Mouse (Mus musculus) embryonic facial prominence, embryonic 13.5 days (tissue): ENCODE results near the gene Gemin4. TPM values are rescaled to one million over a fixed set of nuclear protein-coding genes. Genes with fewer than 3 reads are reported as not detected.

ENCODE experiments used
- ATAC-seq: fragments of 200-750 bp; cut with Nextera tagmentation; 2 replicates; pipeline ENCODE4 v1.8.0; 2017; ENCODE audit warnings: low read depth; ENCODE audit not compliant: insufficient number of reproducible peaks, insufficient read depth, low FRiP score, low TSS enrichment
- H3K27ac ChIP-seq: fragments of 300-500 bp; sonication (generic); 2 replicates; pipeline ENCODE4 v1.5.1; 2015; ENCODE audit warnings: moderate library complexity, mild to moderate bottlenecking, inconsistent platforms
- H3K27me3 ChIP-seq: fragments of 300-500 bp; sonication (generic); 2 replicates; pipeline ENCODE4 v1.6.1; 2015; ENCODE audit warnings: mild to moderate bottlenecking, inconsistent platforms
- H3K36me3 ChIP-seq: fragments of 300-500 bp; sonication (generic); 2 replicates; pipeline ENCODE4 v1.6.1; 2015; ENCODE audit warnings: mild to moderate bottlenecking, inconsistent platforms
- H3K4me1 ChIP-seq: fragments of 300-500 bp; sonication (generic); 2 replicates; pipeline ENCODE4 v1.6.1; 2015; ENCODE audit warnings: inconsistent platforms
- H3K4me2 ChIP-seq: fragments of 300-500 bp; sonication (generic); 2 replicates; pipeline ENCODE4 v1.6.1; 2015; ENCODE audit warnings: moderate library complexity, mild to moderate bottlenecking, inconsistent platforms
- H3K4me3 ChIP-seq: fragments of 300-500 bp; sonication (generic); 2 replicates; pipeline ENCODE4 v1.5.1; 2015; ENCODE audit warnings: mild to moderate bottlenecking, inconsistent platforms
- H3K9ac ChIP-seq: fragments of 300-500 bp; sonication (generic); 2 replicates; pipeline ENCODE4 v1.6.1; 2015; ENCODE audit warnings: mild to moderate bottlenecking, inconsistent platforms
- H3K9me3 ChIP-seq: fragments of 300-500 bp; sonication (generic); 2 replicates; pipeline ENCODE4 v1.6.1; 2016; ENCODE audit warnings: inconsistent platforms
- WGBS: fragments of 180-500 bp; shearing (Covaris S2); methylation state at CpG from one replicate; pipeline ENCODE4 v1.1.7; 2015; ENCODE audit warnings: mixed read lengths; 5-methylcytosine and 5-hydroxymethylcytosine counted together
- polyA plus RNA-seq: library from polyadenylated mRNA; unstranded; fragments of >200 nt; fragmentation: Nextera tagmentation; extraction: Ambion mirVana; gene quantifications from 2 replicates; pipeline ENCODE4 v1.2.1, GENCODE M21; 2015

The Gemin4 gene
- polyA plus RNA-seq = 27.3 and 33.8 TPM in 2 replicates

DNA sequence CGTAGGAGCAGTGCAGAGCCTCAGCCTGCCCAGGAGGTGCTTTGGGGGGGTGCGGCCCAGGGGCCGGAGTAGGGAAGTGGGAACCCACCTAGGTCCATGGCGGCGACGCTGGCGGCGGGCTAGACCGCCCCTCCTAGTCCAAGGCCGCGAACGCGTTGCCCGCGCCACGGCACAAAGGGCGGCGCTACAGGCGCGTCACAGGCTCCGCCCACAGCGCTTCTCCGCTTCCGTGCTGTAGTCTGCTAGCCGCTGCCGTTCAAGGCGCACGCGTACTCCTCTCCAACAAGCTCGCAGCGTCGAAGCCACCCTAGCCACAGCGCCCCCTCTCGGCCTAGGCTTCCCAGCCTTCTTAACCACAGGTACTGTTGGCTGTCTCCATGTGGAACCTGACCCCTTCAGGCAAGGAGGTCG, at the start of gene Gemin4, which contains the start of gene Dbil5:
TSS of gene Gemin4 (minus strand) at position 275 of the 411 bp plus-strand sequence.
TSS of gene Dbil5 (plus strand) at position 219 of the 411 bp plus-strand sequence.
- Histone ChIP-seq H3K9me3 (no peaks in the 10 kb centered on the region), H3K27me3 (no peaks in the 10 kb centered on the region), H3K36me3 (peaks cover 44% of the 10 kb centered on the region), H3K4me1 (peaks cover 11% of the 10 kb centered on the region), H3K27ac (peak within 1 kb of the TSS; percentile 97), H3K4me3 (peak within 1 kb of the TSS; percentile 84), H3K4me2 (peak within 1 kb of the TSS; percentile 73), H3K9ac (peak within 1 kb of the TSS; percentile 94)
- peak; percentile 95 for ATAC-seq
- 0% methylated on average over 35 of the region's 35 CpGs for WGBS

GRCm38 (mm10) chr11:76262611-76263351, 45.3 kb upstream of the Gemin4 start:
- H3K4me3 ChIP-seq = no peak overlapping the region
- H3K9ac ChIP-seq = peak overlapping the region; percentile 36; the same call in 1 of the 2 replicates
- peaks cover 71% of the 10 kb centered on the region for H3K36me3 ChIP-seq
- peaks cover 29% of the 10 kb centered on the region for H3K4me1 ChIP-seq
- 12% methylated on average over 19 of the region's 19 CpGs for WGBS
- H3K27ac ChIP-seq = no peak overlapping the region; the same call in 1 of the 2 replicates
- H3K4me2 ChIP-seq = no peak overlapping the region
- no peaks in the 10 kb centered on the region for H3K27me3 ChIP-seq
- ATAC-seq = no peak
- no peaks in the 10 kb centered on the region for H3K9me3 ChIP-seq

- no peak for ATAC-seq
- peaks cover 31% of the 10 kb centered on the region for H3K4me1 ChIP-seq
Measured at GRCm38 (mm10) chr11:76261224-76261623, 43.8 kb upstream of the Gemin4 start.

DNA sequence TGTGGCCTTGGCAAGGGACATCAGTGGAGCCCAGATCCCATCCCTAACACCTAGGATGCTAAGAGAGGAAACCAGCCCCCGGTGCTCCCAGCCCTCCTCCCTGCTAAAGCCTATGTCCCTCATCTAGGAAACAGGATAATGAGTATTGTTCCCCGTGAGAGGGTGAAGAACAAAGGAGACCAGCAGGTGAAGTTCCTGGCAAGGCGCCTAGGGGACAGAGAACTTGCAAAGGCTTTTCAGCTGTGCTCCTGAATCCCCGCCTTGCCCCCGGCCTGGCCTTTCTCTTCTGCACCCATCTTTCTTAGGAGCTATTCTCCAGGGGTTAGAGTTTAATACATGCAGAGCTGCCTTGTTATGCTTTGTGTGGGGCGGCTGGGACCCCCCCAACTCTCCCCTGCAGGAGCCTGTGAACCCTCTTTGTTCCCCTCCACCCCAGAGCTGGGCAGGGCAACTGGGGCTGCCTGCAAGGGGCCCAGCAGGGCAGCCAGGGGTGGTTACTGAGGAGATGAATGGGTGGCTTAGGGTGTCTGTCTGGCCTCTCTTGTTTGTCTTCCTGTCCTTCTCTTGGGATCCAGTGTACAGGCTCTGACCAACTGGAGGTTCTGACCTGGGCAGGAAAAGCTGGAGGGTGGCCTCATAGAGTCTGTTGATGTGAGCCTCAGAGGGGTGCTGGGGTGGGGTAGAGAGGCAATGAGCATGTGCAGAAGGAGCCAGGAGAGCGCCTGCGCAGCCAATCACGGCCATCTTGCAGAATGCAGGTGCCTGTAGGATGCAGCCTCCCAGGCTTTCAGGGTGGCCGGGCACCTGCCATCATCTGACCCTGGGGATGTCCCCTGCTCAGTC, 43.0 kb upstream of the Gemin4 start:
- no peak overlapping the region for H3K4me2 ChIP-seq
- peak overlapping the region; percentile 36; the same call in 1 of the 2 replicates for H3K9ac ChIP-seq
- H3K9me3 ChIP-seq = no peaks in the 10 kb centered on the region
- peaks cover 39% of the 10 kb centered on the region for H3K4me1 ChIP-seq
- peaks cover 73% of the 10 kb centered on the region for H3K36me3 ChIP-seq
- 62% methylated on average over 10 of the region's 10 CpGs for WGBS
- H3K27ac ChIP-seq = no peak overlapping the region
- H3K4me3 ChIP-seq = no peak overlapping the region
- no peaks in the 10 kb centered on the region for H3K27me3 ChIP-seq
- ATAC-seq = no peak

More at GRCm38 (mm10) chr11:76261224-76261623, 43.8 kb upstream of the Gemin4 start:
- Histone ChIP-seq H3K4me3 (no peak overlapping the region), H3K36me3 (peaks cover 73% of the 10 kb centered on the region), H3K9ac (no peak overlapping the region; the same call in 1 of the 2 replicates), H3K9me3 (no peaks in the 10 kb centered on the region), H3K4me2 (no peak overlapping the region), H3K27me3 (no peaks in the 10 kb centered on the region), H3K27ac (no peak overlapping the region)
- 68% methylated on average over 12 of the region's 12 CpGs for WGBS

- Histone ChIP-seq H3K36me3 (peaks cover 64% of the 10 kb centered on the region), H3K4me1 (peaks cover 48% of the 10 kb centered on the region), H3K4me2 (no peak overlapping the region), H3K9me3 (no peaks in the 10 kb centered on the region), H3K27ac (no peak overlapping the region), H3K27me3 (no peaks in the 10 kb centered on the region), H3K4me3 (no peak overlapping the region), H3K9ac (no peak overlapping the region)
- 87% methylated on average over 6 of the region's 6 CpGs for WGBS
- no peak for ATAC-seq
Measured at GRCm38 (mm10) chr11:76258511-76258910, 41.0 kb upstream of the Gemin4 start.

- H3K9me3 ChIP-seq = no peaks in the 10 kb centered on the region
- H3K4me1 ChIP-seq = peaks cover 39% of the 10 kb centered on the region
- H3K27ac ChIP-seq = no peak overlapping the region
- no peaks in the 10 kb centered on the region for H3K27me3 ChIP-seq
- H3K4me3 ChIP-seq = no peak overlapping the region
- WGBS = 75% methylated on average over 4 of the region's 4 CpGs
- H3K4me2 ChIP-seq = no peak overlapping the region
- H3K9ac ChIP-seq = no peak overlapping the region; the same call in 1 of the 2 replicates
- H3K36me3 ChIP-seq = peaks cover 54% of the 10 kb centered on the region
- ATAC-seq = no peak
Measured at GRCm38 (mm10) chr11:76257386-76257785, 39.9 kb upstream of the Gemin4 start.

DNA sequence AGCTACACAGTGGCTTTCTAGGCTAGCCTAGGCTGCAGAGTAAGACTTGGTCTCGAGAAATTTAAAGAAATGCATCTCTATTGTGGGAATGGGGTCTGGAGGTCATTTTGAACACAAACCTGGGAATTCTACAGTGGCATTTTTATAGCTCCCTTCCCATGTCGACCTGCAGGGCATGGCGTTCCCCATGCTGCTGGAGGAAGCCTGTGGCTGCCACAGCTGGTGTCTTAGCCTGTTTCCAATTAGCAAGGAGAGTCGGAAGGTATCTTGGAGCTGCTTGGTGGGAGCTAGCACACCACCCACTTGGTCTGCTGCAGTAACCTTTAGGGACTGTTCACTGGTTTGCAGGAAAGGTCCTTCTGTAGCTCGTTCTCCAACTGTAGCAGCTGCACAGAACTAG, 38.7 kb upstream of the Gemin4 start:
- WGBS = 22% methylated on average over 5 of the region's 5 CpGs
- peak overlapping the region; percentile 41; the same call in 1 of the 2 replicates for H3K27ac ChIP-seq
- H3K4me2 ChIP-seq = no peak overlapping the region
- no peaks in the 10 kb centered on the region for H3K9me3 ChIP-seq
- no peak overlapping the region for H3K9ac ChIP-seq
- ATAC-seq = no peak
- peaks cover 50% of the 10 kb centered on the region for H3K36me3 ChIP-seq
- H3K27me3 ChIP-seq = no peaks in the 10 kb centered on the region
- H3K4me1 ChIP-seq = peaks cover 37% of the 10 kb centered on the region
- no peak overlapping the region for H3K4me3 ChIP-seq

- H3K27ac ChIP-seq = no peak overlapping the region
- ATAC-seq = no peak
- 0 out of 2 replicates have a peak overlapping the region, but pooled peaks have one; percentile 16 for H3K9ac ChIP-seq
Measured at GRCm38 (mm10) chr11:76255431-76256001, 38.1 kb upstream of the Gemin4 start.

GRCm38 (mm10) chr11:76253918-76254264, 36.4 kb upstream of the Gemin4 start:
- H3K4me1 ChIP-seq = peaks cover 37% of the 10 kb centered on the region
- H3K27ac ChIP-seq = peak overlapping the region; percentile 66; the same call in 1 of the 2 replicates
- no peak overlapping the region for H3K4me2 ChIP-seq
- no peaks in the 10 kb centered on the region for H3K27me3 ChIP-seq
- peak overlapping the region; percentile 37; the same call in 1 of the 2 replicates for H3K9ac ChIP-seq
- peaks cover 50% of the 10 kb centered on the region for H3K36me3 ChIP-seq
- no peak overlapping the region for H3K4me3 ChIP-seq
- ATAC-seq = no peak
- 81% methylated on average over 4 of the region's 4 CpGs for WGBS
- H3K9me3 ChIP-seq = no peaks in the 10 kb centered on the region

More at GRCm38 (mm10) chr11:76255431-76256001, 38.1 kb upstream of the Gemin4 start:
- Histone ChIP-seq H3K36me3 (peaks cover 50% of the 10 kb centered on the region), H3K27me3 (no peaks in the 10 kb centered on the region), H3K4me2 (no peak overlapping the region), H3K4me1 (peaks cover 37% of the 10 kb centered on the region), H3K4me3 (no peak overlapping the region), H3K9me3 (no peaks in the 10 kb centered on the region)
- WGBS = 56% methylated on average over 4 of the region's 4 CpGs

GRCm38 (mm10) chr11:76253145-76253917, 35.9 kb upstream of the Gemin4 start:
- peak overlapping the region; percentile 66; the same call in 1 of the 2 replicates for H3K27ac ChIP-seq
- H3K4me3 ChIP-seq = no peak overlapping the region

More at GRCm38 (mm10) chr11:76253145-76253917, 35.9 kb upstream of the Gemin4 start:
- Histone ChIP-seq H3K9ac (no peak overlapping the region), H3K4me2 (no peak overlapping the region), H3K9me3 (no peaks in the 10 kb centered on the region), H3K36me3 (peaks cover 50% of the 10 kb centered on the region), H3K27me3 (no peaks in the 10 kb centered on the region), H3K4me1 (peaks cover 37% of the 10 kb centered on the region)
- 47% methylated on average over 5 of the region's 5 CpGs for WGBS
- ATAC-seq = 0 out of 2 replicates have a peak, but pooled peaks have one; percentile 57
